Mouse (Mus musculus) cerebellum, postnatal 36 days (tissue): ENCODE data around the gene Kif11.

Experiments used
- DNase-seq, 2 experiments: peaks; one replicate each; pipeline ENCODE4 v3.0.0; 2021 to 2022; ENCODE audit warnings: mixed read lengths in 2 of 2

Kif11 gene

DNA sequence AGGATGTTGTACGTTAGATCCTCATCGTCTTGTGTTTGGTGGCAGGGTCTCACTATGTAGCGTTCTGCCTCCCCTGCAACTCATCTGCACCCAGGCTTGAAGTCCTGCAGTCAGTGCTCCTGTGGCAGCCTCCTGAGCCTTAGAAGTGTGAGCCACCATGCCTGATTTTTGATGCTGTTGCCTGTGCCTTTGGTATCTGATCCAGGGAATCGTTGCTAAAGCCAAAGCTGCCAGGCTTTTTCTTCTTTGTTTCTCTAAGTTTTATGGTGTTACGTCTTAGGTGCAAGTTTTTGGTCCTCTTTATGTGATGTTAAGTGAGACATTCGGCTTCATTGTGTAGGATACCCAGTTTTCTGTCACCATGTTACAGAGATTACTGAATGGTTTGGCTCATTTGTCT is 2.6 kb downstream of the Kif11 start:
- no peak for DNase-seq

DNA sequence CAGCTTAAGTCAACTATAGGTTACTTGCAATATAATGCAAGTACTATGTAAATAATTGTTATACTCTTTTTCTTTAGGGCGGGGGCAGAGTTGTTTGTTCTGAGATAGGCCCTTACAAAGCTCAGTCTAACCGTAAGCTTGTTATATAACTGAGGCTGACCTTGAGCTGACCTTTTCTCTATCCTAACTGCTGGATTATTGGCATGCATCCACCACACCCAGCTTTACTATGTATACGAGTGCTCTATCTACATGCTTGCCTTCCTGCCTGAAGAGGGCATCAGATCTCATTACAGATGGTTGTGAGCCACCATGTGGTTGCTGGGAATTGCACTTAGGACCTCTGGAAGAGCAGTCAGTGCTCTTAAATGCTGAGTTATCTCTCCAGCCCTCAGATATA is 9.9 kb downstream of the Kif11 start:
- DNase-seq, result no peak

DNA sequence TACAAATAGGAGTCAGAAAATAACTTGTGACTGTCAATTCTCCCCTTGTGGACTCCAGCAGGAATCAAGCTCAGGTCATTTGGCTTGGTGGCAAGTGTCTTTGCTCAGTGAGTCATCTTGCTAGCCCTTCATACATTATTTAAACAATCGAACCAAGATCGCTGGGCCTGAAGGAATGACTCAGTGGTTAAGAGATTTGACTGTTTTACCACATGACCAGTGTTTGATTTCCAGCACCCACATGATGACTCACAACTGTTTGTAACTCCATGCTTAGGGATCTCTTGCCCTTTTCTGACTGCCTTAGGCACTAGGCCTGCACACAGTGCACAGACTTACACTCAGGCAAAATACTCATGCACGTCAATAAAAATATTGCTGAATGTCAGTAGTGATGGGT is 15.7 kb downstream of the Kif11 start:
- DNase-seq, result no peak

DNA sequence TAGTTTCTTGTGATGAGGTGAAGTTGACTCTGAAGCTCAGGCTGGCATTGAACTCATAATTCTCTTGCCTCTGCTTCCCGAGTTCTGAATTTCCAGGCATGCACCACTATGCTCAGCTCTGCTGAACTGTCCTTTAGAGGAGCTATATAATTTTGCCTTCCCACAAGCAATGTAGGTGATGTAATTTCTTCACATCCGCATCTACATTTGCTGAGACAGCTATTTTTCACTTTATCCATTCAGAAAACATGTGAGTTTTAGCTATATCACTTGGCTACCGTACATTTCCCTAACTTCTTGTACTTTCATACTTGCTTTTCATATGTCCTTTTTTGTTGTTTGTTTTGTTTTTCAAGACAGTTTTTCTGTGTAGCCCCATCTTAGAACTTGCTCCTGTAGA is 20.1 kb downstream of the Kif11 start:
- no peak for DNase-seq

DNA sequence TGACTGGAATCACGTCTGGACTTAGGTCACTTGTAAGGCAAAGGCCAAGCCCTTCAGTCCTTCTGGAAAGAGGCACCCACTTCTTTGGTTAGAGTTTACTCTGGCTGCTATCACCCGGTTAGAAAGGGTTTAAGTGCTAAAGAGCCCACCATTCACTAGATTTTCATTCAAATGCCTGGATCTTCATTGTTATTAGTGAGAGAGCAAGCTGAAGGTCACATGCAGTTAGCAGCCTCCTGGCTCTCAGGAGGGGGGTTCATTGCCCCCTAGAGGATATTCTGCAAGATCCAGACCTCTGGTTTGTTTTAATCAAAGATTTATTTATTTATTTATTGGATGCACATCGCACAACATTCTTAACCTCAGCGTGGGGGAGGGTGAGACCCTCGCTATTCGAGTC is 24.7 kb downstream of the Kif11 start:
- no peak for DNase-seq

DNA sequence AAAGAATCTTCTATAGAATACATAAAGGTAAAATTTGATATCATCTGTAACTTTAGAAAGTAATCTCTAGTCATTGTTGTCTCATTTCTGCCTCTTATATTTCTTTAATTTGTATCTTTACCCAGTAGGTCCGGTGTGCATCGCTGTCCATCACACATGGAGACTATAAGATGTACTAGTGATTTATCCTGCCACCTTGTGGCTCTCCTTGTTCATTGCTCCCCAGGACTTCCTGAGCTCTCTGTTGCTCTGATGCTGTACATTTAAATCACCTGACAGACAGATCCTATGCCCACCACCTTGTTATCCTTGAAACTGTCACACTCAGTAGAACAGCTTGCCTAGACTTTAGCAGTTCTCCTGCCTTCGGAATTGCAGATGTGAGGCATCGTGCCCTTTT is 42.1 kb downstream of the Kif11 start:
- peak; percentile 18 to 25 for DNase-seq

DNA sequence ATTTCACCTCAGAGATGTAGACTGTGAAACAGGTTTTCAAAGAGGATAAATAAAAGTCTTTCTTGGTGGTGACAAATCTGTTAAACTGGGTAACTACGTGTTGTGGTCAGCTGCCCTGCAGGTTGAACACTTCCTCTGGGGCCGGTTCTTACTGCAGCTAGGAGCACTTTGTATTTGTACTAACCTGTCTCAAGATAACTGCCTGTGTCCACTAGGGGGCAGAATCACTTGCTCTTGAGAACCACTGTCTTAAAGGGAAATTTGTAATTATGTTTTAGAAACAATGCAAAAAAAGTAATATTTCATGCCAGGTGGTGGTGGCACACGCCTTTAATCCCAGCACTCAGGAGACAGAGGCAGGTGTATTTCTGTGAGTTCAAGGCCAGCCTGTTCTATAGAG is 43.4 kb downstream of the Kif11 start:
- DNase-seq, result peak; percentile 11 to 30

DNA sequence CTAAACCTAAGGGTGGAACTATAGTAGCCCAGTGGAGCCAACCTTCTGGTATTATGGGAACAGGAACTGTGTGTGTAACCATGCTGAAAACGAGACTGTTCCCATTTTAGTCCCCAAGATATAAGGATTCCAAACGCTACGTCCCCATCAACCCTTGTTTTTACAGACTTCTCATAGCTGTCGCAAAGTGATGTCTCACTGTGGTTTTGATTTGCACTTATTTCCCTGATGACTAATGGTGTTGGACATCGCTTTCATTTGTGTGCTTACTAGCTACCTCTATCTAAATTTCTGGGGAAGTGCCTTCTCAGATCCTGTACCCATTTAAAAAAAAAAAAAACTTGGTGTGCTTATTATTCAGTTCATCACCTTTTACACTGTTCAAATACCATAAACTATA is 52.4 kb downstream of the Kif11 start:
- DNase-seq, result no peak

DNA sequence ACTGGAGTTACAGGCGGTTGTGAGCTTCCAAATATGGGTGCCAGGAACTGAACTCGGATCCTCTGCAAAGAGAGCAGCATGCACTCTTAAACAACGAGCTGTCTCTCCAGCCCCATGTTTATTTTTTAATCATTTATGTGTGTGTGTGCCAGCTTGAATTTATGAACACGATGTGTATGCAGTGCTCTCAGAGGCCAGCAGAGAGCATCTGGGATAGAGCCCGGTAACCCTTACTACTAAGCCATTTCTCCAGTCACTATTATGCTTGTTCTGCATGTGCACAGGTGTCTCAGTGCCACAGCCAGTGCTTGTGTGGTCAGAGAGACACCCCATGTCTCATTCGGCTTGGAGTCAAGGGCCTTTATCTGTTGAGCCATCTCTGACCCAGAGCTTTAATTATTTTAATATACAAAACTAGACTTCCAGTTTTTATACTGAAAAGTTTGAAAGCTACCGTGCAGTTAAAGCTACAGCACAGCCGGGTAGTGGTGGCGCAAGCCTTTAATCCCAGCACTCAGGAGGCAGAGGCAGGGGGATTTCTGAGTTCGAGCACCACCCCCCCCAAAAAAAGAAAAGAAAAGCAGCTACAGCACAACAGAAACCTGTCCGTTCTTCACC is 55.0 kb downstream of the Kif11 start:
- DNase-seq, result no peak

DNA sequence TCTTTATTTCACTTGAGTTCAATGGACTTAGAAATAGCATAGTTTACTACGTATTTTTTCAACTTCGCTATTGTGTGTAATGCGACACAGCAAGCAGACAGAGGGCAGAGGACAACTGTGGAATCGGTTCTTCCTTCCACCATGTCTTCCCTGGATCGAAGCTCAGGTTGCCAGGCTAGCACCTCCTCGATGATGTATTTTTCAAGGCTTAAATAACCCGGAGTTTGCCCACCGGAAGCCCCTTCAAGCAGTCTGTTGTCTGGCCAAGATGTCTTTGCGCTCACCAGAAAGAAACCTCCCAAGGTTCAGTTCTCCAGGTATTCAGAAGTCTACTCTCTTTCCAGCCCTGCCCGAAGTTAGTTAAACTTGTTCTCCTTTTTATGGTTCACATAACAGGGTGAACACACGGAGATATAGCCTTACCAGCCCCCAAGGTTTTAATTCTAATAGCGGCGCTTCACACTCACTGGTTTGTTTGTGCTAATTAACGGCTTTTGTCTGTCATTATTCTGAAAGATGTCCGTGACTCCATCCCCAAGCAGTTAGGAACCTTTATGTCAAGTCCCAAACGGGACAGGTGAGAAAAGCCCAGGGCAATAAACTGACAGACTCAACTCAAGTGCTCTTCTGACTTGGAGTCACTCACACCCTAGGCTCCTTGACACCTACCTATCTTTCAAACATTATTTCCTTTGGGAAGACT is 56.8 kb downstream of the Kif11 start:
- DNase-seq, result no peak

DNA sequence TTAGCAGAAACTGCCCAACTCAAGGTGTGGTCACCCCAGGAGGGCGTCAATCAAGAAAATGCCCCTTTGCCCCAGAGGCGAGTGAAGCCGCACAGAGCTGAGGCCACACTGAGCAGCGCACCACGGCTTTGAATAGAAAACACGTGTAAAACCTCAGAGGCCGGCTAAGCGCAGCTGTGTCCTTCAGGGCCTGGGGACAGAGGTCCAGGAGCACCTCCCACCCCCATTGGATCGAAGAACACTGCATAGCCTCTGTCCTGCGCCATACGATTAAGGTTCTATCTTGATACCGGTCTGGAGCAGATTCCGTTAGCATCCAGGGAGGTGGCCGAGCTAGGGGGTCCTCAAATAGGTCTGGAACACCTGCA is 57.7 kb downstream of the Kif11 start:
- no peak for DNase-seq

DNA sequence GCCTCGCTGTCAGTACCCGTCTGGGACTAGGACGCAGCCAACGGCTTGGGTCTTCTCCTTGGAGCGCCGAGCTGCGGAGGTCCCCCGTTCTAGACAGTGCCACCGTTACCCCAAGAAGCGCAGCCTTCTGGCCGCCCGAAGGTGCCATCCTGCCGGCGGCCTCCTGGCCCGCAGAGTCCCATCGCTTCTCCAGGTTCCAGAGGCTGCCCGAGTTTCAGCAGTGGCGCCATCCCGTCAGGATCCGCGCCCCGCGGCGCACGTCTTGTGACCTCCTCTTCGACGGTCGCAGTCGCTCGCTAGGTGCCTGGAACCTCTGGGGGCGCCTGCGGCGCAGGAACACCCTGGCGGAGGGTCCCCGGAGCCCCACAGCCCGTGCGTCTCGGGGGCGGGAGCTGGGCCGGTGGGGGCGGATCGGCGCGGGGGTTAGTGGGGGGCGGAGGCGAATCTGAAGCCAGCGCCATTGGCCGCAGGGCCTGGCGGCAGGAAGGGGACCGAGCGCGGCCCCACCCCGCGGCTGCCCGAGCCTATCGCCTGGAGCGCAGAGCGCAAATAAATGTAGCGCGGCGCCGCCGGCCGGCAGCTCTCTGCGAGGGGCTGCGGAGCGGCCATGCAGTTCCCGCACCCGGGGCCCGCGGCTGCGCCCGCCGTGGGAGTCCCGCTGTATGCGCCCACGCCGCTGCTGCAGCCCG is 58.2 kb downstream of the Kif11 start, which contains the start of gene Hhex:
Hhex (plus strand) TSS at position 548 of the 689 bp plus-strand sequence.
- peak in 1 of 2 experiments; percentile 8 for DNase-seq

DNA sequence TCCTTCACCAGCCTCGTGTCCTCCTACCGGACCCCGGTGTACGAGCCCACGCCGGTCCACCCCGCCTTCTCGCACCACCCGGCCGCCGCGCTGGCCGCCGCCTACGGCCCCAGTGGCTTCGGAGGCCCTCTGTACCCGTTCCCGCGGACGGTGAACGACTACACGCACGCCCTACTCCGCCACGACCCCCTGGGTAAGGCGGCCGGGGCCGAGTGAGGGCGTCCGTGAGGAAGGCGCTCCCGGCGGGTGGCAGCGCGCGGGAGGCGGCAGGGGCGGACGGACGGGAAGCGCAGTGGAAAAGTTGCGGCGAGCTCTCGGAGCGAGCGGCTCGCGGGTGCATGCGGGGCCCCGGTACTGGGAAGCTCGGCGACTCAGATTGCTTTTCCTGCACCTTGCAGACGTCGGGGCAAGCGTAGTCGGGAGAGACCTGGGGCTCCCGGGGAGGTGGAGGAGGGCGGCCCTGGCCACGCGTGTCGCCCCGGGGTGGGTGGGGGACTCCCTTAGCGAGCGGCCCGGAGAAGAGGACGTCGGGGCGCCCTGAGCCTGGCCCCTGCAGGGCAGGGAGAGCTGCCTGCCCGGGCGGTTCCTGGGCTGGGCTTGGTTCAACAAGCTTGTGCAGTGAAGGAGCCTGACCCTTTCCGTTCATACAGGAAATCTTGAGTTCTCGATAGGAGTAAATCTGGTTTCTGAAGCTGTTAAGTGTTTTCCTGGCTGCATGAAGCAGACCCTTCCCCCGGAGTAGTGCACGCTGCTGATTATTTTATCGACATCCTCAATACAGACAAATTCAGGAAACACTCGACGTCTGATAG is 59.0 kb downstream of the Kif11 start:
- DNase-seq, result peak in 1 of 2 experiments; percentile 4

DNA sequence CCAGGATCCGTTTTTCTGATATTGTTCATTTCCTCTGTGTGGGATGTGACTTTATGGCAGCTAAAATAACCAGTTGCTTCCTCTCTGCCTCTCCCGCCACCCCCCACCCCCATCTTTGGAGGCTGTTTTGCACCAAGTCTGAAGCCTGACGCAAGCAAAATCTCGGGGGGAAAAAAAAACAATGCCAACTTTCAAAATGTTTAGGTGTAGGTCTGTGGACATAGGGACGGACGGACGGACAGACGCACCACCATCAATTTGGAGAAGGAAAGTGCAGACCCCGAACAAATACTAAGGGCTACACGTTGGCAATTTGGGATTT is 59.6 kb downstream of the Kif11 start:
- DNase-seq, result no peak

DNA sequence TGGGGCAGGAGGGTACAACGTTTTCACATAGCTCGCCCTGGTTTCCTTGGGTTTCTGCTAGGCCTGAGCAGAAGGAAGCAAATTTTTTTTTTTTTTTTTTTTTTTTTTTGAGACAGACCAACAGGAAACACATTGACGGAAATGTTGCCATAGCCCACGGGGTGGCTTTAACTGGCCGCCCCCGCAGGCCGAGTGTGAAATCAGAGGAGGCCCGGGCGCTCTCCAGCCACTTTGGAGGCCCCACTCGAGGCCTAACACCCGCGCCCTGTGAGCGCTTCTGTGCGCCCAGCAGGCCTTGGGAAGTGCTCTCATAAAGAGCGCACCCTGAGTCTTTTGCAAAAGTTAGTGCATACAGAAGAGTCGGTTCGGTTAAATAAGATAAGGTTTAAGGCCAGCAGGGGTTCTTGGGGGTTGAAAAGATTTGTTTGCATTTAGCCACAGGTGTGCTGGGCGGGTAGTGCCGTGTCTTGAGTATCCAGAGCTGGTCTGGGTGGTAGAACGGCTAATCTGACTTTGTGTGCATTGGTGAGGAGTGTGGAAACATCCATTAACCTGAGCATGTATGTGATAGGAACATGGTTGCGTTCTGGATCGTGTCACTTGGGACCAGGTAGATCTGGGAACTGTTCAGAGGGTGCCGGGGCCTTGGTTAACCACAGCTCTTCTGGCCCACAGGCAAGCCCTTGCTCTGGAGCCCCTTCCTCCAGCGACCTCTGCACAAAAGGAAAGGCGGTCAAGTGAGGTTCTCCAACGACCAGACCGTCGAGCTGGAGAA is 60.5 kb downstream of the Kif11 start:
- no peak for DNase-seq

DNA sequence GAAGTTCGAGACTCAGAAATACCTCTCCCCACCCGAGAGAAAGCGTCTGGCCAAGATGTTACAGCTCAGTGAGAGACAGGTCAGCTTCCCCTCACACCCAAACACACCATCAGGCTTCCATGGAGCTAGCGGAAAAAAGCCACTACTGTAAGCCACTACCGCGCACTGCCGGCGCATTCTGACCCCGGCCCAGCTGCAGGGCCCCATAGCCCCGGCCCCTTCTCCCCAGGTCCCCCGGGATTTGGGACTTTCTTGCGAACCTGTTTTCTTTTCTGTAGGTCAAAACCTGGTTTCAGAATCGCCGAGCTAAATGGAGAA is 61.0 kb downstream of the Kif11 start:
- no peak for DNase-seq

DNA sequence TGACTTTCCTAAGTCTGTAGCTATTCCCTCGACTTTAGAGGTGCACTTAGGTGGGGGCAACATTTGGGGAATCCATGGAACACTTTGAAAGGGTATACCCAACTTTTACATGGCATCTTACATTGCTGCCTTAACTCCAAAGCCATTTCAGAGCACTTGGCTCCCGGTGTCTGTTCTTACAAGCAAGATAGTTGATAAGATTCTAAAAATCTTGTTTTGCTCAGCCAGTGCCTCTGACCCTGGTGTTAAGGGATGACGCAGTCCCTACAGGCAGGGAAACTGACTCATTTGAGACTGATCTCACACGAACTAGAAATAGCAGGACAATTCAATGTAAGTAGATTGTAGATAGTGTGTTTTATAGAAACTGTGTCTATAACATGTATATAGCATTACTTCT is 64.0 kb downstream of the Kif11 start:
- DNase-seq, result no peak

DNA sequence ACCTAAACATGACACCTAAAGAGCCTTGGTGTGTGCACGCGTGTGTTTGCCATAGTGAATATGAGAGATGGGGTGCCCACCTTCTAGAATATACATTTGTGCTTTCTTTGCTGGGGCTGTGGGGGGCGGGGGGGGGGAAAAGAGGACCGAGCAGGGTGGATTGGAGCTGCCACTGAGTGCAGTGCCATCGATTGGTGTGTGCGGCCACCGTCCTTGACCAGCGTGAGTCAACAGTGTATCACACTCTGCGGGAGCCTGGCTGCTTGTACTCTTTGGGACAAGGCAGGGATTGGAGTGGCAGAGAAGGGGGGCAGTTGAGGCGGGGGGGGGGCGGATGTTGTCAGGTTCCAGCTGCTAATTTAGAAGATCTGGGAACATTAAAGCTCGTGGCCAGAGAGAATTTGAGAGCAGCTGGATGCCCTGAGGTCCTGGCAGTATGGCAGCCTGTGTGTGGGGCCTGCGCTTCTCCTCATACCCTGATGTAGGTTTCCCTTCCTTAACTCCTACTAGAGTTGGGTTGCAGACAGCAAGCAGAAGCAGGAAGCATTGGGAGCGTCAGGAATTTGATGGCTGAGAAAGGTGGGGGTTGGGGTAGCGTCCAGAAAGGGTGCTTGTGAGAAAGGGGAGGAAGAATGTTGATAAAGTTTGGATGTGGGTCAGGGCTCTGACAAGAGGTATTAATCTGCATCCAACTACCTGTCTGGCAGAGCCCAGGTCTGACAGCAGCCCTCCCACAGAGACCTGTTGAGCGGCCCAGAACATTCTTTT is 64.7 kb downstream of the Kif11 start:
- no peak for DNase-seq

DNA sequence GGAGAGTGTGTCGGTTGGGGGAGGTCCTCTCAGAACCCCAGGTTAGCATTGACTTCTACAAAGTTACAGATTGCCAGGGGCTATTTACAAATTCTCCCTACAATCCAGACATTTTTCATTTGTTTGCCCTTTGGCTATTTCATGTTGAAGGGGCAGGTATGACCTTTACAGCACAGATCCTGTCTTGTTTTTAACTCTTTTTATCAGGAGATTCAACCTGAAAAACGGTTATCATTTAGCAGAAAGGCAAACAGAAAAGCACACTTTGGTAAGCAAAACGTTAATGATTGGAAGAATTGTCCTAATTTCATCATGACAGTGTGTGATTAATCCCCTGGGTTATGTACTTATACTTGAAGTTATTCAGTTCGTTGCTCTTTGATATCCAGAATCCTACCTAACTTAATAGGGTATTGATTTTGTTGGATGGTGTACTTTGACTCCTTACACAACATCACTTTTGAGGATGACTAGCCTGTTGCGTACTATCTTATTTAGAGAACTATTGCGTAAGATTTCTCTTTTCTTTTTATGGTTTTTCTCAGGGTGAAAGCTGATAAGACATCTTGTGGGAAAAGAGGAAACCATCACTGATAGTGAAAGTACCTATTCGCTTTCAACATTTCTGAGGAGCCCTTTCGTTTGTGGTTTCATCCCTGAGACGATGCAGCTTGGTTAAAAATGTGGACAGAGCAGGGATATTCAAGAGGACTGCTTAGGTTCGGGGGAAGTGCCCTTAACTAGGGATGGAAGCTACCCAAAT is 66.5 kb downstream of the Kif11 start:
- DNase-seq, result no peak

DNA sequence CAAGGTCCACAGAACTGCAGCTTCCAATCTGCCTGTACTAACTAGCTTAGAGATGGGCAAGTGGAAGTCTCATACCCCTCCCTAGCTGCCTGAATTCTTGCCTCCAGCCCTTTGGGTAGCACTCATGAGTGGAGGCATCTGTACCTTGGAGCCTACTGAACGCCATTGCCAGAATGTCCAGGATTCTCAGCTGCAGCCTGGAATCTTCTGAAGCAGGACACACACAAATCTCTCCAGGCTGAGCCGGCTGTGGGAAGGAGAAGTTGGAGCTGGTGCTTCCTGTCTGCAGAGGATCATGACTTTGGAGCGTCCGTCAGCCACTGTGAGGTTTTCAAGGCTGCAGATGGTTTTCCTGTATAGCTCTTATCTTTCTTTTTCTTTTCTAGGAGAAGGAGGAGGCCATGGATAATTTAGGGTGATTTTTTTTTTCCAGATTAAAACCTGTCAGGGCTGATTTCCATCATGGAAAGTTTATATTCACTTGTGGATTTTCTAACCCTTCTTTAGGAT is 67.5 kb downstream of the Kif11 start:
- no peak for DNase-seq

DNA sequence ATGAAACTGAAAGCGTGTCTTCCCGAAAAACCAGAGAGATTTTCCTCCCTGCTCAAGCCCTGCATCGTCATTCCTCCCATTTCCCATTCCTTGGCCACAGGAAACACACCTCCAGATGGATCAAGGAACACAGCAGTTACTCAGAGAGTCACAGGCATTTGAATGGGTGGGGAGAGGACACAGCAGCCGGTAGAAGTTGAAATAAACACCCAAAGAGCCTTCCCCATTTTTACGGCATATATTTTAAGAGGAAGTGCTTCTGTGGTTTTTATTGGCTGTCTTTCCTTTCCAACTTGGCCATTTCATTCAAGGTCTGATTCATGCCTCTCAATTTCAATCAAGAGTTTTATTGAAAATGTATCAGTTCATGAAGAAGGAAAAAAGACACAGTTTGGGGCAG is 72.0 kb downstream of the Kif11 start:
- no peak for DNase-seq
